Mouse (Mus musculus): ENCODE results near the gene Hmga1b. TPM values are rescaled to one million over a fixed set of nuclear protein-coding genes. Genes with fewer than 3 reads are reported as not detected.
A peak's percentile ranks its signal among the peaks of the same experiment; 100 is the strongest.
"Not testable (repeated sequence)": the region's sequence is repeated elsewhere in the genome, so short reads cannot be mapped to it uniquely, and the experiment has no call there.

Hmga1b gene
- polyA plus RNA-seq, 1 experiment = 3.1 TPM

- peak; percentile 85 to 88 for DNase-seq
- Histone ChIP-seq H3K27ac (ENCODE audit: insufficient read depth, low read length) (peak within 1 kb of the TSS; percentile 91), H3K4me3 (replicated peaks; ENCODE audit: insufficient read depth, low read depth, low read length) (peak within 1 kb of the TSS; percentile 77), H3K4me1 (ENCODE audit: control insufficient read depth, insufficient read depth, low read length) (peaks cover 21% of the 10 kb centered on the region), H3K27me3 (ENCODE audit: control insufficient read depth, insufficient read depth, low read length) (no peaks in the 10 kb centered on the region)
- 1% methylated on average over 83 of the region's 107 CpGs for WGBS
- TF ChIP-seq CTCF (IDR thresholded peaks at IDR 0.05; ENCODE audit: borderline replicate concordance, insufficient read depth, low read depth, low read length) = no peak
- TF ChIP-seq POLR2A (IDR thresholded peaks at IDR 0.05; ENCODE audit: borderline replicate concordance, insufficient read depth, low read length) = peak; percentile 29; the same call in 1 of the 2 replicates
Measured at GRCm38 (mm10) chr11:120784064-120784791, 21.6 kb downstream of the Hmga1b start, which contains the start of the genes Rfng and Gps1. Gene Rfng, minus strand, starts transcription at chr11:120784207. Gene Gps1, plus strand, starts transcription at chr11:120784272.

DNA sequence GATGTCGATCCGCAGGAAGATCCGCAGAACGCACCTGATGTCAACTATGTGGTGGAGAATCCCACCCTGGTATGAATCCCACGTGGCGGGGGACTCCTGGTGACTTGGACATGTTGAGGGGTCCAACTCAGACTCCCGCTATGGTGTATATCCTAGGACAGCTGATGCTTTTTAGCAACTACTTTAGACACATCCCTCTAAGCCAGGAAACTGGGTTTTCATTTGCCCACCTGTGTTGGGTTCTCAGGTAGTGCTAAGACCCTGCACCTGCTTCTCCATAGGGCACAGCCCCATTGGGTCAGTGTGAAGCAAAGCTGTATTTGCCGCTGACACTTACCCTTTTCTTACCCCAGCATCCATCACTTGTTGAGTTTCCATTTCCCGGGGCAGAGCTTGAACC, 22.6 kb downstream of the Hmga1b start:
- H3K4me1 ChIP-seq (ENCODE audit: control insufficient read depth, insufficient read depth, low read length) = peaks cover 21% of the 10 kb centered on the region
- 30% methylated on average over 9 of the region's 9 CpGs for WGBS
- no peak for TF ChIP-seq CTCF (IDR thresholded peaks at IDR 0.05; ENCODE audit: borderline replicate concordance, insufficient read depth, low read depth, low read length)
- TF ChIP-seq POLR2A (IDR thresholded peaks at IDR 0.05; ENCODE audit: borderline replicate concordance, insufficient read depth, low read length) = no peak
- H3K27me3 ChIP-seq (ENCODE audit: control insufficient read depth, insufficient read depth, low read length) = no peaks in the 10 kb centered on the region
- H3K4me3 ChIP-seq (replicated peaks; ENCODE audit: insufficient read depth, low read depth, low read length) = peak overlapping the region; percentile 77
- no peak overlapping the region for H3K27ac ChIP-seq (ENCODE audit: insufficient read depth, low read length)
- peak in 1 of 2 experiments; percentile 19 for DNase-seq

GRCm38 (mm10) chr11:120788460-120788859, 25.9 kb downstream of the Hmga1b start:
- 0 out of 2 replicates have a peak, but pooled peaks cover 10% of the 10 kb centered on the region for H3K4me1 ChIP-seq (ENCODE audit: control insufficient read depth, insufficient read depth, low read length)
- H3K27me3 ChIP-seq (ENCODE audit: control insufficient read depth, insufficient read depth, low read length); DNase-seq; H3K27ac ChIP-seq (ENCODE audit: insufficient read depth, low read length); H3K4me3 ChIP-seq (replicated peaks; ENCODE audit: insufficient read depth, low read depth, low read length): not testable (repeated sequence)
- 63% methylated on average over 10 of the region's 10 CpGs for WGBS

DNA sequence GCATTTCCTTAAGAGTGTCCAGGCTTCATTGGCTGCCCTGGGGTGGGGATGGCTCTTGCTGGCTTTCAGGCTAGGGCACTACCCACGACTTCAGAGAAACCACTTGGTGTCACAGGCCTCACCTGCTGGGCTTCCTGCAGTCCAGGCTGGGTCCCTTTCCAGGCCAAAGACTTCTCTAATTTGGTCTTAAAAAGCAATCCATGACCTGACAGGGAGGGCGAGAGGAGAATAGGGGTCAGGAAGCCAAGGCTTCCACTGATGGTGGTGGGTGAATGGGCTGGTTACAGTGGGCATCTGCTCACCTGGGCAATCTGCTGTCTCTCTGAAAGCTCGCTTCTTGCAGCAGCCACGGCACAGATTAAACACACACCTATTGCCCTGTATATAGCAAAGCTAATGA, 26.8 kb downstream of the Hmga1b start:
- 0 out of 2 replicates have a peak, but pooled peaks cover 10% of the 10 kb centered on the region for H3K4me1 ChIP-seq (ENCODE audit: control insufficient read depth, insufficient read depth, low read length)
- WGBS = 77% methylated on average over 4 of the region's 4 CpGs
- H3K27me3 ChIP-seq (ENCODE audit: control insufficient read depth, insufficient read depth, low read length) = no peaks in the 10 kb centered on the region
- H3K4me3 ChIP-seq (replicated peaks; ENCODE audit: insufficient read depth, low read depth, low read length) = no peak overlapping the region
- no peak overlapping the region for H3K27ac ChIP-seq (ENCODE audit: insufficient read depth, low read length)
- DNase-seq = no peak
- TF ChIP-seq POLR2A (IDR thresholded peaks at IDR 0.05; ENCODE audit: borderline replicate concordance, insufficient read depth, low read length) (no peak), CTCF (IDR thresholded peaks at IDR 0.05; ENCODE audit: borderline replicate concordance, insufficient read depth, low read depth, low read length) (no peak)

- H3K27ac ChIP-seq (ENCODE audit: insufficient read depth, low read length) = no peak overlapping the region
- no peaks in the 10 kb centered on the region for H3K27me3 ChIP-seq (ENCODE audit: control insufficient read depth, insufficient read depth, low read length)
- WGBS = 89% methylated on average over 3 of the region's 3 CpGs
- H3K4me3 ChIP-seq (replicated peaks; ENCODE audit: insufficient read depth, low read depth, low read length) = no peak overlapping the region
- DNase-seq = no peak
- no peak for TF ChIP-seq CTCF (IDR thresholded peaks at IDR 0.05; ENCODE audit: borderline replicate concordance, insufficient read depth, low read depth, low read length)
- no peak for TF ChIP-seq POLR2A (IDR thresholded peaks at IDR 0.05; ENCODE audit: borderline replicate concordance, insufficient read depth, low read length)
- peaks cover 10% of the 10 kb centered on the region; the same call in 1 of the 2 replicates for H3K4me1 ChIP-seq (ENCODE audit: control insufficient read depth, insufficient read depth, low read length)
Measured at GRCm38 (mm10) chr11:120789810-120790209, 27.2 kb downstream of the Hmga1b start.

- H3K4me3 ChIP-seq (replicated peaks; ENCODE audit: insufficient read depth, low read depth, low read length) = no peak overlapping the region
- TF ChIP-seq POLR2A (IDR thresholded peaks at IDR 0.05; ENCODE audit: borderline replicate concordance, insufficient read depth, low read length) (no peak), CTCF (IDR thresholded peaks at IDR 0.05; ENCODE audit: borderline replicate concordance, insufficient read depth, low read depth, low read length) (no peak)
- H3K4me1 ChIP-seq (ENCODE audit: control insufficient read depth, insufficient read depth, low read length) = peaks cover 3% of the 10 kb centered on the region; the same call in 1 of the 2 replicates
- no peak overlapping the region for H3K27ac ChIP-seq (ENCODE audit: insufficient read depth, low read length)
- no peaks in the 10 kb centered on the region for H3K27me3 ChIP-seq (ENCODE audit: control insufficient read depth, insufficient read depth, low read length)
- 92% methylated on average over 9 of the region's 9 CpGs for WGBS
- no peak for DNase-seq
Measured at GRCm38 (mm10) chr11:120792652-120793051, 30.1 kb downstream of the Hmga1b start.

DNA sequence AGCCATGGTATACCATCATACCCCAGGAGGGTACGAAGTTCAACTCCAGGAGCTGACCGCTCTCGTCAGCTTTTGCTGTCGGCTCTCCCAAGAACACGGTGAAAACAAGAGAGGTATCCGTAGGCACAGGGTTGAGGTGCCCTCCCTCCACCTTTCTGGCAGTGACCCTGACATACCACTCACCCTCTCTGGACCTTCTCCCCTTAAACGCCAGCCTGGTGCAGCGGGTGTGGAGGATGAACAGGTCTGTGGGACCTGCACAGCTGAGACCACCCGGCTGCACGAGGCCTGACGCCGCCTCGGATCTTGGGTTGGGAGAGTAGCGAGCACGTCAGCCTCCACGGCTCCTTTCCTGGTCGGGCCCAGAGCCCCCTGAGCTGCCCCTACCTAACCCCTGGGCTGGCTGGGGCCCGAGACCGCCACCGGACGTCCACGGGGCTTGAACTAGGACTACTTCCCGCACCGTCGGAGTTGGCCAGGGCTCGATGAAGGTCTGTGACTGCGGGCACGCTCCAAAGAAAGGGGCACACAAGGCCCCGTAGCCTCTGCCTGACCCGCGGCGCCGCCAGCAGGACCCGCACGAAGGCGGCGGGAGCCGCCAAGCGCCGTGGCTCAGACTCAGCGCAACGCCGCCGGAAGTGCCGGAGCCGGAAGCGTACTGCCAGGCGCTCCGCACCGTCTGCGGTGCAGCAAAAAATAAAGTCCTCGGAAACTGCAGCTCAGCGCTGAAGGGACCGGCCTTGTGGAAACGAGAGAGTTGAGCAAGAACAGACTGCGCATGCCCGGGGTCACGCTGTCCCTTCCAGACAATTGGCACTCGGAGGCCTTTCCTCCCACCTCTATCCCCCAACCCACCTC, 33.4 kb downstream of the Hmga1b start, which contains the start of gene Dus1l:
Gene Dus1l, minus strand, starts transcription at position 648 of the 858 bp plus-strand sequence.
- H3K4me1 ChIP-seq (ENCODE audit: control insufficient read depth, insufficient read depth, low read length) = peaks cover 3% of the 10 kb centered on the region; the same call in 1 of the 2 replicates
- DNase-seq = peak; percentile 96 to 99
- no peaks in the 10 kb centered on the region for H3K27me3 ChIP-seq (ENCODE audit: control insufficient read depth, insufficient read depth, low read length)
- H3K27ac ChIP-seq (ENCODE audit: insufficient read depth, low read length) = peak within 1 kb of the TSS; percentile 61; the same call in 1 of the 2 replicates
- 2% methylated on average over 59 of the region's 59 CpGs for WGBS
- peak; percentile 88; the same call in 1 of the 2 replicates for TF ChIP-seq POLR2A (IDR thresholded peaks at IDR 0.05; ENCODE audit: borderline replicate concordance, insufficient read depth, low read length)
- TF ChIP-seq CTCF (IDR thresholded peaks at IDR 0.05; ENCODE audit: borderline replicate concordance, insufficient read depth, low read depth, low read length) = no peak
- H3K4me3 ChIP-seq (replicated peaks; ENCODE audit: insufficient read depth, low read depth, low read length) = peak within 1 kb of the TSS; percentile 79

Data from cerebellum, adult 2 months (tissue).